Mouse (Mus musculus) neural tube, embryonic 15.5 days (tissue): Measurements from ENCODE around the gene Lbhd1. TPM values are rescaled to one million over a fixed set of nuclear protein-coding genes. Genes with fewer than 3 reads are reported as not detected.
"Not testable (repeated sequence)": the region's sequence is repeated elsewhere in the genome, so short reads cannot be mapped to it uniquely, and the experiment has no call there.

Source experiments
- ATAC-seq: fragments of 200-750 bp; cut with Nextera tagmentation; 2 replicates; pipeline ENCODE4 v1.8.0; 2017; ENCODE audit warnings: mild to moderate bottlenecking, moderate TSS enrichment, moderate library complexity; ENCODE audit not compliant: low FRiP score
- H3K27ac ChIP-seq: fragments of 300-500 bp; sonication (generic); replicated peaks from 2 replicates; pipeline ENCODE4 v1.5.1; 2015; ENCODE audit warnings: mild to moderate bottlenecking, inconsistent platforms
- H3K27me3 ChIP-seq: fragments of 300-500 bp; sonication (generic); replicated peaks from 2 replicates; pipeline ENCODE4 v1.6.1; 2015; ENCODE audit warnings: inconsistent platforms
- H3K36me3 ChIP-seq: fragments of 300-500 bp; sonication (generic); 2 replicates; pipeline ENCODE4 v1.6.1; 2015; ENCODE audit warnings: inconsistent platforms
- H3K4me1 ChIP-seq: fragments of 300-500 bp; sonication (generic); 2 replicates; pipeline ENCODE4 v1.6.1; 2015; ENCODE audit warnings: inconsistent platforms
- H3K4me2 ChIP-seq: fragments of 300-500 bp; sonication (generic); 2 replicates; pipeline ENCODE4 v1.6.1; 2015; ENCODE audit warnings: inconsistent platforms, mild to moderate bottlenecking, moderate library complexity
- H3K4me3 ChIP-seq: fragments of 300-500 bp; sonication (generic); replicated peaks from 2 replicates; pipeline ENCODE4 v1.5.1; 2015; ENCODE audit warnings: mild to moderate bottlenecking, inconsistent platforms
- H3K9ac ChIP-seq: fragments of 300-500 bp; sonication (generic); replicated peaks from 2 replicates; pipeline ENCODE4 v1.6.1; 2015; ENCODE audit warnings: mild to moderate bottlenecking, inconsistent platforms
- H3K9me3 ChIP-seq: fragments of 300-500 bp; sonication (generic); replicated peaks from 2 replicates; pipeline ENCODE4 v1.6.1; 2016; ENCODE audit warnings: inconsistent platforms
- WGBS: fragments of 180-500 bp; shearing (Covaris S2); methylation state at CpG from one replicate; pipeline ENCODE4 v1.1.7; 2015; ENCODE audit warnings: mixed read lengths; 5-methylcytosine and 5-hydroxymethylcytosine counted together
- polyA plus RNA-seq: library from polyadenylated mRNA; unstranded; fragments of >200 nt; fragmentation: Nextera tagmentation; extraction: Ambion mirVana; gene quantifications from 2 replicates; pipeline ENCODE4 v1.2.1, GENCODE M21; 2015

Gene Lbhd1
- 44.5 and 47.3 TPM in 2 replicates for polyA plus RNA-seq

GRCm38 (mm10) chr19:8883616-8884015, at the start of gene Lbhd1, which contains the start of gene Gm49403:
Gene Lbhd1, plus strand, starts transcription at chr19:8883732.
Gene Gm49403, plus strand, starts transcription at chr19:8883930.
- H3K9me3 ChIP-seq: no peaks in the 10 kb centered on the region
- no peaks in the 10 kb centered on the region for H3K27me3 ChIP-seq
- no peak within 1 kb of the TSS for H3K4me3 ChIP-seq
- H3K27ac ChIP-seq: no peak within 1 kb of the TSS
- 78% methylated on average over 3 of the region's 3 CpGs for WGBS
- no peak within 1 kb of the TSS for H3K4me2 ChIP-seq
- no peak for ATAC-seq
- peaks cover 24% of the 10 kb centered on the region for H3K4me1 ChIP-seq
- no peak within 1 kb of the TSS for H3K9ac ChIP-seq
- no peaks in the 10 kb centered on the region for H3K36me3 ChIP-seq

GRCm38 (mm10) chr19:8836327-8836726, 47.2 kb upstream of the Lbhd1 start:
- Histone ChIP-seq H3K36me3 (peaks cover 46% of the 10 kb centered on the region), H3K4me2 (peak overlapping the region; percentile 83; the same call in 1 of the 2 replicates), H3K4me1 (peaks cover 34% of the 10 kb centered on the region), H3K27ac (peak overlapping the region; percentile 98; the same call in 1 of the 2 replicates)
- not testable (repeated sequence) for H3K9ac ChIP-seq, ATAC-seq, H3K27me3 ChIP-seq, H3K4me3 ChIP-seq, H3K9me3 ChIP-seq
- 98% methylated on average over 10 of the region's 10 CpGs for WGBS

GRCm38 (mm10) chr19:8837251-8837791, 46.2 kb upstream of the Lbhd1 start, which contains the start of gene Bscl2:
Gene Bscl2, plus strand, starts transcription at chr19:8837467.
- H3K9ac ChIP-seq: peak within 1 kb of the TSS; percentile 75
- peaks cover 42% of the 10 kb centered on the region for H3K4me1 ChIP-seq
- no peaks in the 10 kb centered on the region for H3K27me3 ChIP-seq
- WGBS: under 1% methylated on average over 38 of the region's 38 CpGs
- peak within 1 kb of the TSS; percentile 83 for H3K4me2 ChIP-seq
- peaks cover 39% of the 10 kb centered on the region for H3K36me3 ChIP-seq
- peak; percentile 73 for ATAC-seq
- peak within 1 kb of the TSS; percentile 54 for H3K4me3 ChIP-seq
- no peaks in the 10 kb centered on the region for H3K9me3 ChIP-seq
- H3K27ac ChIP-seq: peak within 1 kb of the TSS; percentile 98

GRCm38 (mm10) chr19:8838041-8838730, 45.3 kb upstream of the Lbhd1 start:
- H3K4me2 ChIP-seq: peak overlapping the region; percentile 83
- ATAC-seq: peak; percentile 20; the same call in 1 of the 2 replicates
- no peaks in the 10 kb centered on the region for H3K9me3 ChIP-seq
- WGBS: 9% methylated on average over 15 of the region's 15 CpGs
- peak overlapping the region; percentile 98 for H3K27ac ChIP-seq
- H3K4me1 ChIP-seq: peaks cover 43% of the 10 kb centered on the region
- peak overlapping the region; percentile 75 for H3K9ac ChIP-seq
- no peaks in the 10 kb centered on the region for H3K27me3 ChIP-seq
- H3K4me3 ChIP-seq: peak overlapping the region; percentile 54
- H3K36me3 ChIP-seq: peaks cover 39% of the 10 kb centered on the region

- no peaks in the 10 kb centered on the region for H3K9me3 ChIP-seq
- peak within 1 kb of the TSS; percentile 98 for H3K27ac ChIP-seq
- peak within 1 kb of the TSS; percentile 54 for H3K4me3 ChIP-seq
- H3K9ac ChIP-seq: peak within 1 kb of the TSS; percentile 75
- no peaks in the 10 kb centered on the region for H3K27me3 ChIP-seq
- H3K36me3 ChIP-seq: peaks cover 28% of the 10 kb centered on the region
- H3K4me1 ChIP-seq: peaks cover 46% of the 10 kb centered on the region
- WGBS: 33% methylated on average over 11 of the region's 11 CpGs
- peak; percentile 87 for ATAC-seq
- H3K4me2 ChIP-seq: peak within 1 kb of the TSS; percentile 83
These were observed 44.2 kb upstream of the Lbhd1 start, which contains the start of gene Gng3 for GRCm38 (mm10) chr19:8839103-8839907. Gene Gng3, minus strand, starts transcription at chr19:8839194.

- Histone ChIP-seq H3K36me3 (peaks cover 19% of the 10 kb centered on the region), H3K9ac (peak overlapping the region; percentile 75), H3K27me3 (no peaks in the 10 kb centered on the region), H3K27ac (peak overlapping the region; percentile 98), H3K9me3 (no peaks in the 10 kb centered on the region), H3K4me1 (peaks cover 54% of the 10 kb centered on the region), H3K4me2 (peak overlapping the region; percentile 83), H3K4me3 (peak overlapping the region; percentile 54)
- 16% methylated on average over 29 of the region's 29 CpGs for WGBS
- no peak; the same call in 1 of the 2 replicates for ATAC-seq
These were observed 43.4 kb upstream of the Lbhd1 start for GRCm38 (mm10) chr19:8839908-8840791.

GRCm38 (mm10) chr19:8841012-8841411, 42.5 kb upstream of the Lbhd1 start:
- H3K27me3 ChIP-seq: no peaks in the 10 kb centered on the region
- peaks cover 54% of the 10 kb centered on the region for H3K4me1 ChIP-seq
- H3K9ac ChIP-seq: peak overlapping the region; percentile 75
- no peaks in the 10 kb centered on the region for H3K9me3 ChIP-seq
- H3K4me3 ChIP-seq: peak overlapping the region; percentile 54
- peaks cover 17% of the 10 kb centered on the region for H3K36me3 ChIP-seq
- peak overlapping the region; percentile 83 for H3K4me2 ChIP-seq
- 91% methylated on average over 7 of the region's 7 CpGs for WGBS
- no peak for ATAC-seq
- H3K27ac ChIP-seq: no peak overlapping the region

GRCm38 (mm10) chr19:8842961-8843360, 40.6 kb upstream of the Lbhd1 start:
- Histone ChIP-seq H3K27ac (no peak overlapping the region), H3K4me1 (peaks cover 43% of the 10 kb centered on the region), H3K4me3 (no peak overlapping the region), H3K27me3 (no peaks in the 10 kb centered on the region), H3K4me2 (no peak overlapping the region), H3K9me3 (no peaks in the 10 kb centered on the region), H3K36me3 (peaks cover 36% of the 10 kb centered on the region), H3K9ac (no peak overlapping the region)
- ATAC-seq: no peak
- 89% methylated on average over 6 of the region's 6 CpGs for WGBS

GRCm38 (mm10) chr19:8844371-8845129, 39.0 kb upstream of the Lbhd1 start:
- 54% methylated on average over 5 of the region's 5 CpGs for WGBS
- Histone ChIP-seq H3K27me3 (no peaks in the 10 kb centered on the region), H3K36me3 (peaks cover 47% of the 10 kb centered on the region), H3K4me1 (peaks cover 38% of the 10 kb centered on the region), H3K4me3 (no peak overlapping the region), H3K9ac (no peak overlapping the region), H3K27ac (no peak overlapping the region), H3K9me3 (no peaks in the 10 kb centered on the region), H3K4me2 (no peak overlapping the region)
- ATAC-seq: no peak

- H3K27me3 ChIP-seq: no peaks in the 10 kb centered on the region
- no peaks in the 10 kb centered on the region for H3K9me3 ChIP-seq
- H3K4me1 ChIP-seq: peaks cover 18% of the 10 kb centered on the region; the same call in 1 of the 2 replicates
- ATAC-seq: no peak
- no peak overlapping the region for H3K4me3 ChIP-seq
- H3K9ac ChIP-seq: no peak overlapping the region
- peaks cover 37% of the 10 kb centered on the region for H3K36me3 ChIP-seq
- 87% methylated on average over 5 of the region's 5 CpGs for WGBS
- H3K4me2 ChIP-seq: no peak overlapping the region
- H3K27ac ChIP-seq: no peak overlapping the region
These were observed 35.2 kb upstream of the Lbhd1 start for GRCm38 (mm10) chr19:8848356-8848755.
